Mouse (Mus musculus) thymus, adult 2 months (tissue): Measurements from ENCODE around the gene Fnd3c2. TPM values are rescaled to one million over a fixed set of nuclear protein-coding genes. Genes with fewer than 3 reads are reported as not detected.

Source experiments
- DNase-seq: peaks from one replicate; pipeline ENCODE4 v3.0.0; 2021
- H3K27ac ChIP-seq: fragments of 200-500 bp; 2 replicates; pipeline ENCODE4 v1.5.1; 2012; ENCODE audit warnings: low read length, control low read depth; ENCODE audit not compliant: control insufficient read depth, insufficient read depth
- H3K27me3 ChIP-seq: fragments of 200-500 bp; 2 replicates; pipeline ENCODE4 v1.6.1; 2012; ENCODE audit warnings: mild to moderate bottlenecking, low read length, moderate library complexity, mixed read lengths; ENCODE audit not compliant: control insufficient read depth, insufficient read depth
- H3K36me3 ChIP-seq: fragments of 200-500 bp; 2 replicates; pipeline ENCODE4 v1.6.1; 2012; ENCODE audit warnings: mild to moderate bottlenecking, low read length, moderate library complexity; ENCODE audit not compliant: control insufficient read depth, insufficient read depth
- H3K4me1 ChIP-seq: fragments of 200-500 bp; replicated peaks from 2 replicates; pipeline ENCODE4 v1.6.1; 2012; ENCODE audit warnings: low read length; ENCODE audit not compliant: control insufficient read depth, insufficient read depth
- H3K4me3 ChIP-seq: fragments of 200-500 bp; 2 replicates; pipeline ENCODE4 v1.5.1; 2012; ENCODE audit warnings: mild to moderate bottlenecking, low read length, control low read depth, moderate library complexity; ENCODE audit not compliant: control insufficient read depth, insufficient read depth
- CTCF ChIP-seq: fragments of 200-500 bp; IDR thresholded peaks from 2 replicates; pipeline ENCODE4 v1.5.1; 2012; ENCODE audit warnings: mild to moderate bottlenecking, control low read depth, low read length, moderate library complexity, borderline replicate concordance; ENCODE audit not compliant: control insufficient read depth, poor library complexity, insufficient read depth; ENCODE audit errors: extremely low read depth
- POLR2A ChIP-seq: fragments of 200-500 bp; IDR thresholded peaks from 2 replicates; pipeline ENCODE4 v1.6.1; 2012; ENCODE audit warnings: mild to moderate bottlenecking, low read length, control low read depth, moderate library complexity; ENCODE audit not compliant: control insufficient read depth, poor library complexity, insufficient read depth; ENCODE audit errors: extremely low read depth
- WGBS: fragments of 180-500 bp; shearing (Covaris S2); methylation state at CpG from one replicate; pipeline ENCODE4 v1.1.7; 2018; 5-methylcytosine and 5-hydroxymethylcytosine counted together
- polyA plus RNA-seq: library from polyadenylated mRNA; depleted of rRNA; stranded (reverse); fragments of >200 nt; gene quantifications from 2 replicates; pipeline ENCODE4 v1.2.3, GENCODE M21; 2012; rRNA removed

Fnd3c2 gene
- not detected in 2 replicates for polyA plus RNA-seq

GRCm38 (mm10) chrX:106255276-106255675, at the start of gene Fnd3c2:
Gene Fnd3c2, minus strand, starts transcription at chrX:106255376.
- Histone ChIP-seq H3K4me1 (no peaks in the 10 kb centered on the region), H3K36me3 (no peaks in the 10 kb centered on the region), H3K27me3 (no peaks in the 10 kb centered on the region), H3K4me3 (no peak within 1 kb of the TSS), H3K27ac (no peak within 1 kb of the TSS)
- WGBS: 88% methylated on average over 4 of the region's 4 CpGs
- no peak for DNase-seq
- TF ChIP-seq CTCF (no peak), POLR2A (no peak)

- Histone ChIP-seq H3K36me3 (no peaks in the 10 kb centered on the region), H3K27me3 (no peaks in the 10 kb centered on the region), H3K4me3 (no peak overlapping the region), H3K27ac (no peak overlapping the region), H3K4me1 (no peaks in the 10 kb centered on the region)
- 77% methylated on average over 2 of the region's 2 CpGs for WGBS
- DNase-seq: no peak
- TF ChIP-seq POLR2A (no peak), CTCF (no peak)
Observed at GRCm38 (mm10) chrX:106284441-106284840, 29.3 kb upstream of the Fnd3c2 start.

- no peak for DNase-seq
- whole genome bisulfite sequencing: 97% methylated on average over 24 of the region's 25 CpGs
- Histone ChIP-seq H3K4me3 (no peak within 1 kb of the TSS), H3K27me3 (no peaks in the 10 kb centered on the region), H3K36me3 (no peaks in the 10 kb centered on the region), H3K27ac (no peak within 1 kb of the TSS), H3K4me1 (no peaks in the 10 kb centered on the region; the same call in 1 of the 2 replicates)
- no peak for TF ChIP-seq CTCF
- no peak for TF ChIP-seq POLR2A
Observed at GRCm38 (mm10) chrX:106221058-106221457, 34.1 kb downstream of the Fnd3c2 start, which contains the start of gene Taf9b. Gene Taf9b, minus strand, starts transcription at chrX:106221158.

GRCm38 (mm10) chrX:106219171-106220032, 35.8 kb downstream of the Fnd3c2 start:
- no peak for TF ChIP-seq POLR2A
- no peak for TF ChIP-seq CTCF
- peak; percentile 62 for DNase-seq
- H3K4me3 ChIP-seq: peak overlapping the region; percentile 98
- H3K4me1 ChIP-seq: no peaks in the 10 kb centered on the region; the same call in 1 of the 2 replicates
- WGBS: 2% methylated on average over 47 of the region's 60 CpGs
- no peaks in the 10 kb centered on the region for H3K36me3 ChIP-seq
- H3K27me3 ChIP-seq: no peaks in the 10 kb centered on the region
- H3K27ac ChIP-seq: no peak overlapping the region

- no peak overlapping the region for H3K4me3 ChIP-seq
- WGBS: 94% methylated on average over 2 of the region's 2 CpGs
- TF ChIP-seq CTCF (no peak), POLR2A (no peak)
Observed at GRCm38 (mm10) chrX:106209100-106209499, 46.1 kb downstream of the Fnd3c2 start.

GRCm38 (mm10) chrX:106198904-106199303, 56.3 kb downstream of the Fnd3c2 start:
- no peak for TF ChIP-seq CTCF
- no peak for TF ChIP-seq POLR2A
- Histone ChIP-seq H3K36me3 (peaks cover 38% of the 10 kb centered on the region), H3K27me3 (no peaks in the 10 kb centered on the region), H3K4me3 (no peak overlapping the region), H3K27ac (no peak overlapping the region), H3K4me1 (no peaks in the 10 kb centered on the region)
- WGBS: 91% methylated on average over 5 of the region's 5 CpGs
- no peak for DNase-seq

More at GRCm38 (mm10) chrX:106209100-106209499, 46.1 kb downstream of the Fnd3c2 start:
- no peak for DNase-seq
- H3K4me1 ChIP-seq: no peaks in the 10 kb centered on the region
- H3K27ac ChIP-seq: no peak overlapping the region
- no peaks in the 10 kb centered on the region for H3K27me3 ChIP-seq
- H3K36me3 ChIP-seq: no peaks in the 10 kb centered on the region
